Comparison of ENCODE assay signal across 9 mouse cellular contexts in genomic region chr19:26753266-26753872, GRCm38 (mm10).
DNase-seq lines count a peak whose midpoint lies in the region; ATAC-seq and TF ChIP-seq lines count a peak whose summit lies in the region.
"Had no signal": no experiment of that assay in that cellular context is flagged by ENCODE, and none has a peak within 500 bp of the region (broad histone marks: within the 10 kb centered on the region; RNA-seq: fewer than 3 reads in every experiment).

No protein-coding gene starts in this region.

- no peaks in the 10 kb centered on the region for H3K27me3 ChIP-seq in kidney, adult 2 months (replicated peaks; ENCODE audit: control insufficient read depth, insufficient read depth, low read length)
- H3K27me3 ChIP-seq in forebrain, embryonic 16.5 days (replicated peaks; ENCODE audit: control insufficient read depth, insufficient read depth, low read length): no peaks in the 10 kb centered on the region
- no peaks in the 10 kb centered on the region for H3K27me3 ChIP-seq in midbrain, embryonic 16.5 days (ENCODE audit: control insufficient read depth, insufficient read depth, low read depth, low read length)

- peak overlapping the region; percentile 10 for H3K4me2 ChIP-seq in forebrain, embryonic 16.5 days (ENCODE audit: low read length)
- peak overlapping the region; percentile 38 for H3K4me2 ChIP-seq in midbrain, embryonic 16.5 days (ENCODE audit: low read length)

- no peak for TF ChIP-seq CTCF in kidney, adult 2 months (conservative IDR thresholded peaks at IDR 0.05; ENCODE audit: insufficient read depth, insufficient read length, low read depth, low read length)

- 42% methylated on average over 7 of the region's 7 CpGs for WGBS in kidney, adult 2 months
- WGBS in forebrain, embryonic 16.5 days: 73% methylated on average over 7 of the region's 7 CpGs
- 66% methylated on average over 7 of the region's 7 CpGs for WGBS in midbrain, embryonic 16.5 days

- peak; percentile 40 for ATAC-seq in CD4-positive, CD25-positive, alpha-beta regulatory T cell, adult 4 months
- no peak for ATAC-seq in forebrain, embryonic 16.5 days
- ATAC-seq in midbrain, embryonic 16.5 days: no peak

- no peak for TF ChIP-seq POLR2A in kidney, adult 2 months (IDR thresholded peaks at IDR 0.05; ENCODE audit: low read depth, low read length)

- peaks cover 33% of the 10 kb centered on the region; the same call in 1 of the 2 replicates for H3K4me1 ChIP-seq in kidney, adult 2 months (ENCODE audit: control insufficient read depth, insufficient read depth, low read length)
- H3K4me1 ChIP-seq in forebrain, embryonic 16.5 days (replicated peaks; ENCODE audit: control insufficient read depth, insufficient read depth, low read length): peaks cover 29% of the 10 kb centered on the region
- H3K4me1 ChIP-seq in midbrain, embryonic 16.5 days (ENCODE audit: control insufficient read depth, insufficient read depth, low read length): peaks cover 36% of the 10 kb centered on the region

- H3K27ac ChIP-seq in kidney, adult 2 months (ENCODE audit: insufficient read depth, low read depth, low read length): peak overlapping the region; percentile 86
- no peak overlapping the region for H3K27ac ChIP-seq in forebrain, embryonic 16.5 days (ENCODE audit: low read length)
- H3K27ac ChIP-seq in midbrain, embryonic 16.5 days (ENCODE audit: low read length): no peak overlapping the region
- H3K27ac ChIP-seq: macrophage had no signal

- no peaks in the 10 kb centered on the region for H3K9me3 ChIP-seq in forebrain, embryonic 16.5 days (ENCODE audit: control insufficient read depth, low read length)
- H3K9me3 ChIP-seq in midbrain, embryonic 16.5 days (replicated peaks; ENCODE audit: control insufficient read depth, low read length, poor library complexity, severe bottlenecking): no peaks in the 10 kb centered on the region

- DNase-seq in kidney, adult 2 months: peak; percentile 36
- no peak for DNase-seq in kidney, postnatal 25 days
- no peak for DNase-seq in frontal cortex, adult 2 months (ENCODE audit: extremely low spot score in 1 of 2, low spot score in 1 of 2)
- no peak for DNase-seq in adrenal gland, postnatal 10 days
- DNase-seq: layer of hippocampus, adult 9-11 months had no signal

- no peaks in the 10 kb centered on the region; the same call in 1 of the 2 replicates for H3K36me3 ChIP-seq in kidney, adult 2 months (ENCODE audit: control insufficient read depth, insufficient read depth, low read length)
- 0 out of 2 replicates have a peak, but pooled peaks cover 2% of the 10 kb centered on the region for H3K36me3 ChIP-seq in forebrain, embryonic 16.5 days (ENCODE audit: control insufficient read depth, insufficient read depth)
- 0 out of 2 replicates have a peak, but pooled peaks cover 4% of the 10 kb centered on the region for H3K36me3 ChIP-seq in midbrain, embryonic 16.5 days (ENCODE audit: control insufficient read depth, insufficient read depth, low read length)

- no peak overlapping the region for H3K9ac ChIP-seq in forebrain, embryonic 16.5 days (replicated peaks; ENCODE audit: low read depth, low read length)
- peak overlapping the region; percentile 18; the same call in 1 of the 2 replicates for H3K9ac ChIP-seq in midbrain, embryonic 16.5 days (ENCODE audit: low read depth, low read length)

- H3K4me3 ChIP-seq in kidney, adult 2 months (ENCODE audit: insufficient read depth, low read depth, low read length): no peak overlapping the region
- no peak overlapping the region for H3K4me3 ChIP-seq in forebrain, embryonic 16.5 days (replicated peaks; ENCODE audit: low read length)
- H3K4me3 ChIP-seq in midbrain, embryonic 16.5 days (ENCODE audit: low read depth, low read length): no peak overlapping the region
